Mouse (Mus musculus): ENCODE data around the gene Ndufs5. TPM values are rescaled to one million over a fixed set of nuclear protein-coding genes. Genes with fewer than 3 reads are reported as not detected.

Gene Ndufs5
- 29.3 TPM for polyA plus RNA-seq (2014; fragmentation: Illumina TruSeq; extraction: RNeasy Lipid Tissue Mini Kit (QIAGEN cat#74804); ENCODE audit: low read depth, low replicate concordance)

GRCm38 (mm10) chr4:123717574-123718433, at the start of gene Ndufs5:
TSS of gene Ndufs5 (minus strand) at chr4:123718202.

GRCm38 (mm10) chr4:123750152-123750651, 32.2 kb upstream of the Ndufs5 start, which contains the start of gene Akirin1:
TSS of gene Akirin1 (minus strand) at chr4:123750345.

GRCm38 (mm10) chr4:123684260-123684659, 33.7 kb downstream of the Ndufs5 start, which contains the start of gene Macf1:
TSS of gene Macf1 (minus strand) at chr4:123684360.

Other genes with a start within 250 kb of the Ndufs5 start
- gene Macf1, start 33.8 kb downstream of the Ndufs5 start, polyA plus RNA-seq (2014; fragmentation: Illumina TruSeq; extraction: RNeasy Lipid Tissue Mini Kit (QIAGEN cat#74804); ENCODE audit: low read depth, low replicate concordance), result 82.0 TPM
- 126 TPM for gene Akirin1, start 32.1 kb upstream of the Ndufs5 start, polyA plus RNA-seq (2014; fragmentation: Illumina TruSeq; extraction: RNeasy Lipid Tissue Mini Kit (QIAGEN cat#74804); ENCODE audit: low read depth, low replicate concordance)
- 3.5 TPM for gene Rhbdl2, start 69.7 kb upstream of the Ndufs5 start, polyA plus RNA-seq (2014; fragmentation: Illumina TruSeq; extraction: RNeasy Lipid Tissue Mini Kit (QIAGEN cat#74804); ENCODE audit: low read depth, low replicate concordance)
- 94.7 TPM for gene 4933427I04Rik, start 141.5 kb upstream of the Ndufs5 start, polyA plus RNA-seq (2014; fragmentation: Illumina TruSeq; extraction: RNeasy Lipid Tissue Mini Kit (QIAGEN cat#74804); ENCODE audit: low read depth, low replicate concordance)
- gene Mycbp, start 186.6 kb upstream of the Ndufs5 start, polyA plus RNA-seq (2014; fragmentation: Illumina TruSeq; extraction: RNeasy Lipid Tissue Mini Kit (QIAGEN cat#74804); ENCODE audit: low read depth, low replicate concordance), result 152 TPM
- gene Rragc, start 199.2 kb upstream of the Ndufs5 start, polyA plus RNA-seq (2014; fragmentation: Illumina TruSeq; extraction: RNeasy Lipid Tissue Mini Kit (QIAGEN cat#74804); ENCODE audit: low read depth, low replicate concordance), result 116 TPM
- gene 4930535I16Rik, start 199.8 kb upstream of the Ndufs5 start, polyA plus RNA-seq (2014; fragmentation: Illumina TruSeq; extraction: RNeasy Lipid Tissue Mini Kit (QIAGEN cat#74804); ENCODE audit: low read depth, low replicate concordance), result not detected

Measured in testis, adult 10 weeks (tissue).